Comparison of ENCODE assay signal across 7 mouse cellular contexts in genomic region chr17:80468417-80468894, GRCm38 (mm10). TPM values are rescaled to one million over a fixed set of nuclear protein-coding genes. Genes with fewer than 3 reads are reported as not detected.
DNase-seq lines count a peak whose midpoint lies in the region; ATAC-seq lines count a peak whose summit lies in the region.
"Not testable (repeated sequence)": the region's sequence is repeated elsewhere in the genome, so short reads cannot be mapped to it uniquely, and the experiment has no call there.

No protein-coding gene starts in this region.

- not testable (repeated sequence) for H3K36me3 ChIP-seq in splenic B cell, adult 2 months (ENCODE audit: control insufficient read depth, insufficient read depth, low read length, poor library complexity, severe bottlenecking)

- ATAC-seq in common myeloid progenitor, adult 5-6 weeks (replicated peaks; ENCODE audit: low read depth, poor library complexity, severe bottlenecking) = peak; percentile 94
- ATAC-seq in inflammation-experienced regulatory T-cells, adult 6 months = peak; percentile 66
- ATAC-seq in monocyte, adult 5-6 weeks (replicated peaks; ENCODE audit: insufficient number of reproducible peaks, low FRiP score, low TSS enrichment, poor library complexity, severe bottlenecking) = peak; percentile 99

- DNase-seq in ES-CJ7 (ENCODE audit: low read depth, low spot score) = peak; percentile 94
- DNase-seq in kidney, postnatal 14 days = peak; percentile 41
- DNase-seq in lung, adult 18-20 months = peak; percentile 53 to 60
- peak; percentile 86 for DNase-seq in splenic B cell, adult 2 months (ENCODE audit: low read depth, low spot score)

- H3K27me3 ChIP-seq in splenic B cell, adult 2 months (ENCODE audit: control insufficient read depth, insufficient read depth, low read length, poor library complexity, severe bottlenecking) = not testable (repeated sequence)

RNA-seq across cellular contexts. Expression of gene Sos1, which starts 11.8 kb away (rescaled TPM):
- 14.6 and 22.4 TPM in 2 replicates for total RNA-seq in common myeloid progenitor, adult 5-6 weeks (2017)
- polyA plus RNA-seq in inflammation-experienced regulatory T-cells, adult 6 months (2017; shearing (Covaris generic)) = 1 to 10 TPM; 4.4 to 5.7 (median 5.6) TPM
- 7.0 to 13.8 TPM (median 9.4 TPM) in 3 replicates for total RNA-seq in monocyte, adult 5-6 weeks (2017)

Comparison
In these comparisons a context has a peak if more than half of its experiments do, and no peak if none do; other contexts are left out.
1. Peak in every context shown above with its lines: DNase-seq and ATAC-seq.
2. DNase-seq: peak in every context shown above with its lines; median percentile 94 in ES-CJ7; 86 in splenic B cell, adult 2 months; 56 in lung, adult 18-20 months; 41 in kidney, postnatal 14 days.